Mouse (Mus musculus): ENCODE data around the gene Snd1.
A peak's percentile ranks its signal among the peaks of the same experiment; 100 is the strongest.

Gene Snd1

DNA sequence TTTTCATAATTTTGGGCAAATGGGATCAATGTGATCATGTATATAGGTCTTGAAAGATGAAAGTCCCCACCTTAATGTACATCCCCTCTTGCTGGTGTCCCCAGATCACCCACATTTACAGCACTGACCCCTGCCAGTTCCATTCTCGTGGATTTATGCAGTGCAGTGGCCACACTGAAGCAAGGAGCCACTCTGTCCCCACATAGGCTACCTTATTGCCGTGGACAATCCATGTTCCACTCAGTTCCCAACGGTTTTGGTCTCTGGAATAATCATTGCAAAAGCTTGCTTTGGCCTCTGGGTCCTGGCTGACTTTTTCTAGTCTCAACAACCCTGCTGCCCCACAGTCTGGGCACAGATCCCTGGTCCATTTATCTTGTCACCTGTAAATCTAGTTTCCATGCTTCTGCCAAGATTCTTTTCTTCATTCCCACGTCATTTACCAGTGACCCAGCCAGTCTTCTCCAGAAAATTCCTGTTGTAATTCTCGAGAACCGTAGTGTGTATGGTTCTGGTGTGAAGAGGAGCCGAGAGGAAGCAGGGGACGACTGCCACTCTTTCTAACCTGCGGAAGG, 375.5 kb downstream of the Snd1 start:
- no peak for DNase-seq

DNA sequence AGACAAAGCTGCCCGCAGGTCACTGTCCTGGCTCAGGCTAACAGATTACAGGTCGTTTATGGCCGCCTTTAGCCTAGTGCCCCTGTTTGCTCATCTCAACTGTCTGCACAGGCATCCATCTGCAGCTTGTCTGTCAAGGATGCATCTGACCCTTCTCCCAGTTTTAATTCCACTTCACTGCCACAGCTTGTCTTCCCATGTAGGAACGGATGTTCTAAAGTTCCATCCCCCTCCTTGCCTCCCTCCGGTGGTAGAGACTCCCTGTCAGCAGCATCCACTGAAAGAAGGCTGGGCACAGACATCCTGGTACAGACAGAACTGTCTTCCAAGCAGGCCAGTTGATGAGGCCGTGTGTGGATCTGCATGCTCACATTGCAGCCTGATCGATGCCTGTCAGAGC, 377.4 kb downstream of the Snd1 start:
- no peak for DNase-seq

GRCm38 (mm10) chr6:28853164-28853563, 378.2 kb downstream of the Snd1 start:
- no peak for DNase-seq

GRCm38 (mm10) chr6:28853654-28854053, 378.7 kb downstream of the Snd1 start:
- DNase-seq = no peak

- DNase-seq = no peak
Observed at GRCm38 (mm10) chr6:28854598-28854997, 379.7 kb downstream of the Snd1 start.

GRCm38 (mm10) chr6:28855442-28855841, 380.5 kb downstream of the Snd1 start:
- DNase-seq = no peak

GRCm38 (mm10) chr6:28856789-28857188, 381.9 kb downstream of the Snd1 start:
- DNase-seq = no peak

DNA sequence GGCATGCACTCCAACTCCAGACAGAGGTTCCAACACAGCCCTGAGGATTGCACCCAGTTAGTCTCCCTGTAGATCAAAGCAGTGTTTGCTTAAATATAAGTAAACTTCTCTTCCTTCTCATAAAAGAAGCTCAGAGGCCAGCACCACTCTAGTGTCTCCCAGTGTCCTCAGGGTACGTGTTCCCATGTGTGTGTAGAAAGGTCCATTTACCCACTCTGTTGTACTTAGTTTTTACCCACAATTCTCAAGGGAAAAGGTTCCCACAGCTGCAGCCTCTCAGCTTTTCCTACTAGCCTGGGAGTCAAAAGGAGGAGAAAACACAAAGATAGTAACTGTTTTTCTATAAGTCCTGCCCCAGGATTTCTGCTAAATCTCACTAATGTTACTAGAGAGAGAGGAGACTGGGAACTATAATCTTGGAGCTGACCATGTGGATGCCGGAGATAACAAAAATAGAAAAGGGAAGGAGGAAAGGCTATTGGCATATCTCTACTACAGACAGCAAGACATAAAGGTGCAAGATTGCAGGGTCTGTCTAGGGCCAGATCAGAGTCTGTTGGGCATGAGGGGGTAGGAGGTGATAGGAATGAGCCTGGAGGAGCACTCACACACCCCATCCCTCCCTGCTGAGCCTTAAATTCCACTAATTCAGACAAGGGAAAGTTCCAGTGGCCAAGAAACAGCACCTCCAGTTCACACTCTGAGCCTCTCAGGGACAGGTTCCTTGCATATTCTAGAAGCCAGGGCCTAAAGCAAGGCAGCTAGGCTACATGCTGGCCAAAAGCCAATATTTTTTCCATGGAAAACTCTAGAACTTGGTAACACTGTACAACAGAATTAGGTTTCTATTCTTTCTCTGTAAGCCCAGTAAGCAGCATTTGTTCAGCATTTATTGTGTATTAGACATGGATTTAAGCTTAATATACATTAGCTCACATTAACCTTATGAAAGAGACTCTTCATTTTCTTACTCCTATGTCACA, 382.6 kb downstream of the Snd1 start:
- no peak for DNase-seq

DNA sequence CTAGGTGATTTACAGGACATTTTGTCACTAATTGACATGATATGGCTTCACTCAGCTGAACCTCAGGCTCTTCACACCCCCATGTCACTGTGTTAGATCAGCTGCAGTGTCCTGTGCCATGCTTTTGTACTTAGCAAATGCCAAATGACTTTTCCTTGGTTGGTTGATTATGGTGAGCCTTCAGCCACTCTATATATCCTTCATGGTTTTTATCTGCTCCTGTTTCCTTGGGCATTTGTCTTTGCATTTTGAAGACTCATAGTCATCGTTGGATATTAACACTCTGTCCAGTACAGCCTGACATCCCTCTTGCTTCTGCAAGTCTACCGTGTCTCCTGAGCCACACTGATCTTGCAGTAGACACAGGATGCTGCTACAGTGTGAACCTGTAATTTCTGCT, 384.2 kb downstream of the Snd1 start:
- no peak for DNase-seq

GRCm38 (mm10) chr6:28860450-28860849, 385.5 kb downstream of the Snd1 start:
- no peak for DNase-seq

DNA sequence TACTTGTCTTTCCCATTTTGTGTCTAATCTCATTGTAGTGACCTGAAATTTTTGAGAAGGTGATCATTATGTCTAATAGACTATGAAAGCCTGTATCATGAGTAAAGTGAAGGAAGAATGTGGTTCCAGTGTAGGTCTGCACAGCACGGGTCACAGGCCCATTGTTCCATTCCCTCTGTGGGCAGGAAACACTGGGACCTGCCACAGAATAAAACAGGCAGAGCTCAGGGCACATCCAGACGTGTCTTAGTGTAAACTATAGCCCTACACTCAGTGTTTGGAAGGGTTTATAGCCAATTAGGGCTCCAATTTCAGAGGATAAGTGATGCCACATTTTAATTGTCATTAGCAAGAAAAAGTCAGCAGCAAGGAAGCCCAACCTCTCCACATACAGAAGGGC, 386.0 kb downstream of the Snd1 start:
- no peak for DNase-seq

- no peak for DNase-seq
Observed at GRCm38 (mm10) chr6:28862304-28862703, 387.4 kb downstream of the Snd1 start.

GRCm38 (mm10) chr6:28864684-28865083, 389.7 kb downstream of the Snd1 start:
- peak; percentile 14 for DNase-seq

- no peak for DNase-seq
Observed at GRCm38 (mm10) chr6:28865112-28865511, 390.2 kb downstream of the Snd1 start.

DNA sequence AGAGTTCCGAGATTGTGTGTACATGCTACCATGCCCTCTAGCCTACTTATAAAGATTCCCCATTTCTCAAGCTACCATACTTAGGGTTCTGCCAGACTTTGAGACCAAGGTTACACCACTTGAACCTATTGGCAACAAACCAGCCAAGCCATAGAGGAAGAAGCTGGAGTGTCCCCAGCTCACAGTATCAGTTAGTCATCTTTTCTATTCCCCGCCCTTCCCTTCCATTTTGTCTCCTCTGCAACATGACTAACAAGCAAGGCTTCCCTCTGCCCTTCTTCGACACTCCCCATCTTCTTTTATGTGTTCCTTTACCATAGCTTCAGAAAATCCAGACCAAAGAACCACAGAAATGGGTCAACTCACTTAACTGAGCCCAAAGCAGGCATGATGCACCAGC, 391.3 kb downstream of the Snd1 start:
- DNase-seq = no peak

- DNase-seq = peak; percentile 19
Observed at GRCm38 (mm10) chr6:28867516-28868251, 392.7 kb downstream of the Snd1 start.

DNA sequence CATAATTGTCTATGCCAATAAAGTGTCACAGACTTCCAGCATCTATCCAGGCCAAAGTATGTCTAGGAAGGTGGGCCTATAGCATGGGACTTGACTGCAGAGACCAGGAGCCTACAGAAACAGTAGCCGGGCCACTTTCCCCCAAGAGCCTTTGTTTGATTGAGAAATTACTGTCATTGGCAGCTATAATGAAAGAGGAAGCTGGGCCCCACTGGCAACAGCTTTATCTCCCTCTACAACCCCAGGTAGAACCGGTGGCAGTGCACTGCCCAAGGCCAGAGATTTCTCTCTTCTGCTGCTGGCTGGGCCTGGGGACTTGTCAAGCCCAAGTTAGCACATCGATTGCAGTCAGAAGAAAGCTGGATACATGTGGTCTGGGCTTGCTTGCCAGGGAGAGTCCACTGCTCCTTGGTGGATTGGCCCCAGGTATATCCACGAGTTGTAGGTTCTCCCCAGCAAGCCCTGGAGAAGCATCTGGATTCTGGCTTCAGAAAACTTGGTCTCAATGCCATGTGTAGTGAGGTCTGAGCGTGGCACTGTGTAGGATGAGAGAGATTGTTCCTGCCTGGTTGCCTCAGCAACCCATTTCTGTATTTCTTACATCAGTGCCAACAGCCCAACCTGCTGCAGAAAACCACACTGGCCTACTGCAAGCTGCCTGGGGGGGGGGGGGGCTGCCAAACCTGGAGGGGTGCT, 396.9 kb downstream of the Snd1 start:
- DNase-seq = no peak

DNA sequence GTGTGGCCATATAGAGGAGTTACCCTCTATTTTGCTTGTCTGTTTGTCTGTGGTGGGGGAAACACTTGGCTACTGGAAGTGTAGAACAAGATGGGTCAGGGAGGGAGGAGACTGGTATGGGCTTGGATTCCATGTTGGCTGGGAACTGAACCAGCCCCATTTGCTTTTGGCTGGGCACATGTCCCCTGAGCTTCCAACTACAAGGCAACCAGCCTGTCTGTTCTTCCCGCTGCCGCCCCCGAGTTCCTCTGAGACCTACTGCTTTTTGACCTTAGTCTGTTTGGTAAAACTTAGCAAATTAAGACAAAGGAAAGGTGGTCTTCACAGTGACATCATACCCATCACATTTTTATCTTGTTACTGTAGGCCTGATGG, 397.5 kb downstream of the Snd1 start:
- no peak for DNase-seq

- no peak for DNase-seq
Observed at GRCm38 (mm10) chr6:28874053-28874452, 399.1 kb downstream of the Snd1 start.

DNA sequence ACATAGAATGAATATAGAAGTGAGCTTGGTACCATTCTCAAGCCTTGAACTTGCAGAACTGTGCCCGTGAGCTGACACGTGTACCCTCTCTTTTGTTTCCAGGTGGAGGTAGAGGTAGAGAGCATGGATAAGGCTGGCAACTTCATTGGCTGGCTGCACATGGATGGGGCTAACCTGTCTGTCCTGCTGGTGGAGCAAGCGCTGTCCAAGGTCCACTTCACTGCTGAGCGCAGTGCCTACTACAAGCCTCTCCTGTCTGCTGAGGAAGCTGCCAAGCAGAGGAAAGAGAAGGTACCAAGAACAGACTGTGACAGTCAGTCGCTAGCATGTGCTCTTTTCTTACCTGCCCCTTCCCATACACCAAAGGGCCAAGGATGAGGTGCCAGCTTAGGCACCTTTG, 399.8 kb downstream of the Snd1 start:
- DNase-seq = no peak

- DNase-seq = no peak
Observed at GRCm38 (mm10) chr6:28875333-28875732, 400.4 kb downstream of the Snd1 start.

- no peak for DNase-seq
Observed at GRCm38 (mm10) chr6:28876492-28876891, 401.6 kb downstream of the Snd1 start.
